Mouse (Mus musculus) small intestine, adult 2 months (tissue): ENCODE data around the gene Prnp.

Source experiments
- CTCF ChIP-seq: fragments of 200-500 bp; IDR thresholded peaks from 2 replicates; pipeline ENCODE4 v1.5.1; 2012; ENCODE audit warnings: low read depth, mild to moderate bottlenecking, control low read depth, inconsistent platforms, low read length, moderate library complexity, mixed read lengths; ENCODE audit not compliant: insufficient replicate concordance, insufficient read length; ENCODE audit errors: extremely low read depth
- POLR2A ChIP-seq: fragments of 200-500 bp; IDR thresholded peaks from 2 replicates; pipeline ENCODE4 v1.6.1; 2012; ENCODE audit warnings: low read depth, mild to moderate bottlenecking, control low read depth, inconsistent platforms, low read length, moderate library complexity

DNA sequence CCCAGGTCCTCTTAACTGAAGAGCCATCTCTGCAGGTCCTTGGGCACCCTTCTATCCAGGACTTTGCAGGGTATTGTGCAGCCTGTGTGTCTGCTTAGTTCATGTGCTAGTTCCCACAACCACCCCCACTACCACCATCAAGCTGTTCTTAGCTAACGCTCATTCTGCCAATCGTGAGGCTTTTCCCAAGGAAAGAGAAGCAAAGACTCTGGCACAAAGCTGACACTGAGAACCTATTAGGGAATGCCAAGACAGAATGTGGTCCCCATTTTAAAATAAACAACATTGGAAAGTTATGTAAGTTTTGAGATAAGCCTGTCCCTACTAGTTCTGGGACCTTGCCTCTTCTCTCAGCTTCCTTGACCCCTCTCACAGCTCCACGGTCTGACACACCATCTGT, 46.3 kb upstream of the Prnp start:
- TF ChIP-seq CTCF (no peak), POLR2A (no peak)
